Mouse (Mus musculus) midbrain, embryonic 14.5 days (tissue): ENCODE results near the gene Itgav. TPM values are rescaled to one million over a fixed set of nuclear protein-coding genes. Genes with fewer than 3 reads are reported as not detected.

Source experiments
- ATAC-seq: fragments of 200-750 bp; cut with Nextera tagmentation; 2 replicates; pipeline ENCODE4 v1.8.0; 2017; ENCODE audit warnings: moderate number of reproducible peaks, moderate library complexity; ENCODE audit not compliant: low FRiP score, low TSS enrichment
- DNase-seq: peaks from one replicate; pipeline ENCODE4 v3.0.0-alpha.2; 2015
- H3K27ac ChIP-seq: fragments of 300-500 bp; sonication (generic); replicated peaks from 2 replicates; pipeline ENCODE4 v1.5.1; 2014; ENCODE audit warnings: mild to moderate bottlenecking, low read depth, low read length, moderate library complexity
- H3K27me3 ChIP-seq: fragments of 300-500 bp; sonication (generic); 2 replicates; pipeline ENCODE4 v1.6.1; 2014; ENCODE audit warnings: low read length, control low read depth, mixed read lengths; ENCODE audit not compliant: control insufficient read depth, insufficient read depth
- H3K36me3 ChIP-seq: fragments of 300-500 bp; sonication (generic); 2 replicates; pipeline ENCODE4 v1.6.1; 2014; ENCODE audit warnings: low read length, control low read depth; ENCODE audit not compliant: control insufficient read depth, insufficient read depth
- H3K4me1 ChIP-seq: fragments of 300-500 bp; sonication (generic); 2 replicates; pipeline ENCODE4 v1.6.1; 2014; ENCODE audit warnings: mild to moderate bottlenecking, antibody characterized with exemption, low read length, control low read depth; ENCODE audit not compliant: control insufficient read depth, insufficient read depth
- H3K4me2 ChIP-seq: fragments of 300-500 bp; sonication (generic); 2 replicates; pipeline ENCODE4 v1.6.1; 2014; ENCODE audit warnings: mild to moderate bottlenecking, low read length, moderate library complexity
- H3K4me3 ChIP-seq: fragments of 300-500 bp; sonication (generic); replicated peaks from 2 replicates; pipeline ENCODE4 v1.5.1; 2014; ENCODE audit warnings: low read depth, low read length
- H3K9ac ChIP-seq: fragments of 300-500 bp; sonication (generic); replicated peaks from 2 replicates; pipeline ENCODE4 v1.6.1; 2014; ENCODE audit warnings: mild to moderate bottlenecking, low read length, moderate library complexity
- H3K9me3 ChIP-seq: fragments of 300-500 bp; sonication (generic); 2 replicates; pipeline ENCODE4 v1.6.1; 2016; ENCODE audit warnings: low read length, control low read depth, mixed read lengths; ENCODE audit not compliant: control insufficient read depth
- WGBS: fragments of 180-500 bp; shearing (Covaris S2); extraction: QIAGEN DNeasy Blood & Tissue Kit; methylation state at CpG from one replicate; pipeline ENCODE4 v1.1.7; 2014; 5-methylcytosine and 5-hydroxymethylcytosine counted together
- polyA plus RNA-seq: library from polyadenylated mRNA; unstranded; fragments of >200 nt; fragmentation: Nextera tagmentation; extraction: Ambion mirVana; gene quantifications from 2 replicates; pipeline ENCODE4 v1.2.1, GENCODE M21; 2014

Itgav gene
- polyA plus RNA-seq, 1 experiment from 2014 or later = 27.5 TPM

- DNase-seq (no peak), ATAC-seq (no peak)
- Histone ChIP-seq H3K36me3 (no peaks in the 10 kb centered on the region), H3K4me1 (no peaks in the 10 kb centered on the region), H3K27ac (no peak overlapping the region), H3K4me3 (no peak overlapping the region), H3K4me2 (no peak overlapping the region), H3K9ac (no peak overlapping the region), H3K27me3 (no peaks in the 10 kb centered on the region), H3K9me3 (no peaks in the 10 kb centered on the region)
- 83% methylated on average over 6 of the region's 6 CpGs for WGBS
These were observed 21.1 kb downstream of the Itgav start for GRCm38 (mm10) chr2:83745257-83745656.

DNA sequence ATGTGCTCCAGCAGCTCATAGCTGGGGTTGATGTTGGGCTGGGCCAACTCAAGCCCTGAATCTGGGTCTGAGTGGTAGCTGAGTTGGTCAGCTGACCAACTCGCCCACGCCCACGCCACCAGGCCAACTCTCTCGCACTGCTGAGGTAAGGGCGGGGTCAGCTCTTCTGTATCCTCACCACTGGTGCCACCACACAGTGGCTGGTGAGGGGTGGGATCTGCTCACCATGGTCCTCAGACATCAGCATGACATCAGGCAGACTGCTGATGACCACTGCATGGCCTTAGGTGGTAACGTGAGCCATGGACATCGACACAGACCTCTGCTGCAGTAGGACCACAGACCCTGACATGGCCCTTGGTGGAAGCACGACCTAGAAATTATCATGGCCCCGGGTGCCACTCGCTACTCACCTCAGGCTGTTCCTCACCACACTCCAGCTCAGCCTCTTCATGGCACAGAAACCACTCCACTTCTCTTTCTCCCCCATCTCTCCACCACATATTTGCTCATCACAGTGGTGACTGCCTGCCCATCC, 24.5 kb downstream of the Itgav start:
- Histone ChIP-seq H3K4me1 (no peaks in the 10 kb centered on the region), H3K36me3 (no peaks in the 10 kb centered on the region), H3K27me3 (no peaks in the 10 kb centered on the region), H3K9ac (no peak overlapping the region), H3K4me3 (no peak overlapping the region), H3K4me2 (no peak overlapping the region), H3K27ac (no peak overlapping the region), H3K9me3 (no peaks in the 10 kb centered on the region)
- 96% methylated on average over 10 of the region's 10 CpGs for WGBS
- ATAC-seq (no peak), DNase-seq (no peak)

GRCm38 (mm10) chr2:83753008-83753407, 28.8 kb downstream of the Itgav start:
- no peak overlapping the region for H3K9ac ChIP-seq
- H3K9me3 ChIP-seq = no peaks in the 10 kb centered on the region
- H3K4me1 ChIP-seq = no peaks in the 10 kb centered on the region
- H3K4me2 ChIP-seq = no peak overlapping the region
- no peaks in the 10 kb centered on the region for H3K36me3 ChIP-seq
- H3K4me3 ChIP-seq = no peak overlapping the region
- WGBS = 93% methylated on average over 5 of the region's 5 CpGs
- DNase-seq (no peak), ATAC-seq (no peak)
- H3K27me3 ChIP-seq = no peaks in the 10 kb centered on the region
- no peak overlapping the region for H3K27ac ChIP-seq

DNA sequence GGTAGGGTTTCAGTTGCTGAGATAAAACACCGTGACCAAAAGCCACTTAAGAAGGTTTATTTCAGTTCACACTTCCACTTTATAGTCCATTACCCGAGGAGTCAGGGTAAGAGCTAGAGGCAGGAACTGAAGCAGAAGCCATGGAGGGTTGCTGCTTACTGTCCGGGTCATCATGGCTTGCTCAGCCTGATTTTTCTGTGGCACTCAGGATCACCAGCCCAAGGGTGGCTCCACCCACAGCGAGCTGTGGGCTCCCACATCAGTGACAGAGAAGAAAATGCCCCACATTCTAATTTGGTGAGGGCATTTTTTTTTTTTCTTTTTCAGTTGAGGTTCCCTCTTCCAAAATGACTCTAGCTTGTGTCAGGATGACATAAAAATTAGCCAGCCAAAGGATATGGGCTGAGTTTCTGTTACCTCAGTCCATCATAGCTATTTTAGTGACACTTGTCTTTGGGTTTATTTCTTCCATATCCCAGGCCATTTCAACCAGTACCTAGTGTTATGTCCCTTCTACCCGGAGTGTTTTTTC, 30.2 kb downstream of the Itgav start:
- 88% methylated on average over 5 of the region's 5 CpGs for WGBS

DNA sequence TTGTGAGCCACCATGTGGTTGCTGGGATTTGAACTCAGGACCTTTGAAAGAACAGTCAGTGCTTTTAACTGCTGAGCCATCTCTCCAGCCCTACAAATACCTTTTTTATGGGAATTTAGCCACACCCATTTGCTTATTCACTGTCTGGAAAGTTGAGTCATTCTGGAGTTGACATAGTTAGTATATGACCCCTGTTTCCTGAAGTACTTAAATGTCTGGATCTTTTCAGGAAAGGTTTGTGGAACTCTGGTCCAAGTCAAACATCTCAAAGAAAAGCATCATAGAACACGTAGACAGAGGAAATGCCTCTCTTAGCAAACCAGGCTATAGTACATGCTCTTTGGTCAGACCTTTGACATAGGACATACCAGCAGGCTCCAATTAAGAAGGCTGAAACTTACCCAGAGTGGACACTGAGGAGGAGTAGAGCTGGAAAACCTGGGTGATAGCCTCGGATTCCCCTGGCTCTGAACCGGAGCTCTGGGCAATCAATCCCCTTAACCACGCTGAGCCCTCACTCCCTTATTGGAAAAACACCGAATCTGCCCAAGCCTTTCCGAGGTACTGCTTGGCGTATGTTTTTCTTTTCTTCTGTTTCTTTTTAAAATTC, 34.5 kb downstream of the Itgav start:
- WGBS = 39% methylated on average over 7 of the region's 7 CpGs
- no peak overlapping the region for H3K9ac ChIP-seq
- DNase-seq = no peak

More for the DNA sequence above, 30.2 kb downstream of the Itgav start:
- H3K4me2 ChIP-seq = no peak overlapping the region
- no peak overlapping the region for H3K27ac ChIP-seq
- no peaks in the 10 kb centered on the region for H3K9me3 ChIP-seq
- H3K27me3 ChIP-seq = no peaks in the 10 kb centered on the region
- H3K4me1 ChIP-seq = 0 out of 2 replicates have a peak, but pooled peaks cover 3% of the 10 kb centered on the region
- no peak for ATAC-seq
- H3K4me3 ChIP-seq = no peak overlapping the region
- DNase-seq = no peak
- H3K9ac ChIP-seq = no peak overlapping the region
- no peaks in the 10 kb centered on the region for H3K36me3 ChIP-seq

DNA sequence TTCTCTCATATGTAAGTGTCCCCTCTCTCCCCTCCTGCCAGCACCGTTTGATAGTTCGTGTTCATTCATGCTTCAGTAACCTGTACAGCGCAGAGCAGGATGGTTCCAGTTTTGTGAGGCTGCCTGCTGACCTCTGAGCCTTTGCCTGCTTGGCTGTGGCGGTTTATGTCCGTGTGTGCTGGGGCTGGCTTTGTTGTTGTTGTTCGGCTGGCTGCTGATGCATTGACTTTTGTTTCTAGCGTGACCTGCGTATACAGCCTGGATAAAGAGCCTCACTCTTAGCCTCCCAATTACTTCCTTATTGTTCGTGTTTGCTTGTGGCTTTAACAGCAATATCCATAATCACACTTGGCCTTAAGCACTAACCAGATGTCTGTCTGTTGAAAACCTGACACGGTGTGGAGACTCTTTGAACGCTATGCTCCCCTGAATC, 35.0 kb downstream of the Itgav start:
- H3K27me3 ChIP-seq = no peaks in the 10 kb centered on the region
- peak overlapping the region; percentile 33 for H3K4me2 ChIP-seq
- H3K27ac ChIP-seq = peak overlapping the region; percentile 10; the same call in 1 of the 2 replicates
- WGBS = 19% methylated on average over 11 of the region's 11 CpGs
- no peaks in the 10 kb centered on the region for H3K36me3 ChIP-seq
- ATAC-seq = peak; percentile 50; the same call in 1 of the 2 replicates
- H3K4me3 ChIP-seq = no peak overlapping the region
- DNase-seq = peak; percentile 44
- 0 out of 2 replicates have a peak, but pooled peaks cover 3% of the 10 kb centered on the region for H3K4me1 ChIP-seq
- no peak overlapping the region for H3K9ac ChIP-seq
- no peaks in the 10 kb centered on the region for H3K9me3 ChIP-seq

More for the DNA sequence above, 34.5 kb downstream of the Itgav start:
- H3K27me3 ChIP-seq = no peaks in the 10 kb centered on the region
- H3K4me2 ChIP-seq = peak overlapping the region; percentile 33
- H3K4me3 ChIP-seq = no peak overlapping the region
- 0 out of 2 replicates have a peak, but pooled peaks cover 3% of the 10 kb centered on the region for H3K4me1 ChIP-seq
- no peaks in the 10 kb centered on the region for H3K9me3 ChIP-seq
- no peak for ATAC-seq
- peak overlapping the region; percentile 10; the same call in 1 of the 2 replicates for H3K27ac ChIP-seq
- no peaks in the 10 kb centered on the region for H3K36me3 ChIP-seq

GRCm38 (mm10) chr2:83759667-83760066, 35.5 kb downstream of the Itgav start:
- DNase-seq (peak; percentile 41), ATAC-seq (peak; percentile 46; the same call in 1 of the 2 replicates)
- Histone ChIP-seq H3K27me3 (no peaks in the 10 kb centered on the region), H3K9me3 (no peaks in the 10 kb centered on the region), H3K4me1 (0 out of 2 replicates have a peak, but pooled peaks cover 3% of the 10 kb centered on the region), H3K4me3 (no peak overlapping the region), H3K9ac (no peak overlapping the region), H3K27ac (0 out of 2 replicates have a peak overlapping the region, but pooled peaks have one; percentile 10), H3K36me3 (no peaks in the 10 kb centered on the region), H3K4me2 (0 out of 2 replicates have a peak overlapping the region, but pooled peaks have one; percentile 33)
- WGBS = 39% methylated on average over 5 of the region's 5 CpGs

DNA sequence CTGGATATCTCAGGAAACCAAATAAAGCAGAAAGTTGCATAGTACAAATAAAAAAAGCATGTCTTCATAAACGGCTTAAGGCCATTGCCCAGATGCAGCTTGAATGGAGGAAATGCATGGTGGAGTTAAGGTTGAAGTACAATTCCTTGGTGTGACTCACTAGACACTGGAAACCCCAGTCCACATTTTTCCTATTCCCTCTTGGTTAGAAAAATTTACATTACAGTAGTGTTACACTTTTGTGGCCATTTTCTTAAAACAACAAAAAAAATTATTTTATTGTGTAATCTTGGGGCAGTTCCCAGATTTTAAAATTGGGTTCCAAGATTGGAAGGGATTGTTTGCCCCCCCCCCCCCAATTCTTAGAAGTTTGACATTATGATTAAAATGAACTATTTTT, 35.9 kb downstream of the Itgav start:
- DNase-seq (no peak), ATAC-seq (no peak)
- H3K36me3 ChIP-seq = no peaks in the 10 kb centered on the region
- WGBS = 82% methylated on average over 1 of the region's 1 CpGs
- 0 out of 2 replicates have a peak, but pooled peaks cover 3% of the 10 kb centered on the region for H3K4me1 ChIP-seq
- no peak overlapping the region for H3K4me3 ChIP-seq
- no peaks in the 10 kb centered on the region for H3K27me3 ChIP-seq
- no peak overlapping the region for H3K27ac ChIP-seq
- H3K9me3 ChIP-seq = no peaks in the 10 kb centered on the region
- no peak overlapping the region for H3K9ac ChIP-seq
- H3K4me2 ChIP-seq = no peak overlapping the region
